Mouse (Mus musculus) layer of hippocampus, adult 9-10 months (tissue): ENCODE measurements around the gene Cfdp1.

Experiments
- DNase-seq: peaks from one replicate; pipeline ENCODE4 v3.0.0; 2022; ENCODE audit warnings: low spot score

Cfdp1 gene

GRCm38 (mm10) chr8:111793324-111793917 is 60.7 kb downstream of the Cfdp1 start:
- no peak for DNase-seq

DNA sequence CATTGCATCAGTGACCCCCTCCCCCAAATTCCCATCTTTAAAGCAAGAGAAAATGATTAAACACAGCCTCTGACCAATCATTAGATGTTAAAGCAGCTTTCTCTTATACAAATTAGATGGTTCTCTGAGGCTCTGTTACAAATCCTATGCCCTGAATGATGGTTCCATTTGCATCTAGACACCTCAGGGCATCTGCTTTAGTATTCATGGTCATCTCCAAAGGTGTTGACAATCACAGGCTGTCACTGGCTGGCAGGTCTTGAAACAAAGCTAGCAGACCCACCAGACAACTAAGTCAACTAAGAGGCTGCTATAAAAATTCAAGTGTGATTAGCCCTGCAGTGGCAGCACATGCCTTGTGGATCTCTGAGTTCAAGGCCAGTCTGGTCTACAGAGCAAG is 64.5 kb downstream of the Cfdp1 start:
- no peak for DNase-seq

DNA sequence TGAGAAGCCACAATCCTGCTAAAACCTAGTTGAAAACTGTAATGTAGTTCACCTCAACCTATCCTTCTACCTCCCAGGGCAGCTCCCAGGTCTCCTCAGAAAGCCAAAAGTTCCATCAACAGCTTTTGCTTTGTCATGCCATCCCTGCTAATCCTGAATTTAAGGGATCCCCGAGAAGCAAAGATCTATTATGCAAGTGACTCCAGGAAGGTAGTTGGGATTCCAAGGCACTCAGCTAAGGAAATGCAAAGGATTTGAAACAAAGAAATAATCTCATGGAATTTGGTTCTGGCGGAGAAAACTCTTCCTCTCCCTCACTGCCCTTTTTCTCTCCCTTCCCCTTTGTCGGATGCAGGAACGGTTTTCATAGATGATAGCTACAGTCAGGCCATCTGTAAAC is 64.9 kb downstream of the Cfdp1 start:
- DNase-seq = no peak

DNA sequence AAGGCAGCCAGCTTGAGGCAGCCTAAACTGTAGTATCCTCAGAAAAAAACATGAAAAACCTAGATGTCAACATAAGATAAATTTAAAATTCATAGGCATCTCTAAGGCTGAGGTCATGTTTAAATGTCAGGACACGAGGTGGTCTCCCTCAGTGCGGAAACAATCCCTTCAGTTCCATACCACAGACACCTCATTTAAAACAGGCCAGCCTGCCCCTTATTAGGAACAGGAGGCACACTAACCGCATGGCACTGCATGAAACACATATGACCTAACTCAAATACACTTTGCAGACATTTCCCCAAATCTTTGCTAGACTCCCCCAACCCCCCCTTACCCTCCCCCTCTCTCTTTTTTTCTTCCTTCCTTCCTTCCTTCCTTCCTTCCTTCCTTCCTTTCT is 65.6 kb downstream of the Cfdp1 start:
- DNase-seq = no peak

DNA sequence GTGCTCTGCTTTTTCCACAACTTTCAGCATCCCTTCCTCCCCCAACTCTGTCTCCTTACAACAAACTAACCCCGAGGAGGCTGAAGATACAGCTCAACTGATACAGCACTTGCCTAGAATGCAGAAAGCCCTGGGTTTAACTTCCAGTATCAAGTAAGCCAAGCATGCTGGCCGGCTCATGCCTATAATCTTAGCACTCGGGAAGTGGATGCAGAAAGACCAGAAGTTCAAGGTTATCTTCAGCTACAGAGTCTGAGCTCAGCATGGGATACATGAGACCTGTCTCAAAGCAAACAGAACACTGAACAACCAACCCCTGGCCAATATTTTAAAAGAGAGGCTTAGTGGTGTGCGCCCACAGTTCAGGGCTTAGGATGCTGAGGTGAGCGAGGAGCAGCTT is 66.0 kb downstream of the Cfdp1 start:
- DNase-seq = no peak

DNA sequence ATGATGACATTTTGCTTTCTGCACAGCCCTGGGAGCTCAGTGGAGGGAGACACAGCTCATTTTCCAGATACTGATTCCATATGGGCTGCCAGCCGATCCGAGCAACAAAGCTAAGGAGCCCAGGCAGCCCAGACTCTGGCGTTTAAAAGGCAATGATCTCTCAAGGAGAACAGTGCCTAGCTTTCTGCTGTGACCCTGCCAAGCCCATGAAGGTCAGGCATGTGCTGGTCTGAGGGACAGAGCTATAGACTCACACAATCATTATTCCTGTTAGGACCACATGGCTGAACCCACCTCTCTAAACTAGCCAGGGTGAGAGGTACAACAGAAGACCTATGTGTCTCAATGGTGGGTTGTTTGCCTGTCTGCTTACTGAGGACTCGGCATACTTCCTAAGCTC is 66.4 kb downstream of the Cfdp1 start:
- DNase-seq = no peak

DNA sequence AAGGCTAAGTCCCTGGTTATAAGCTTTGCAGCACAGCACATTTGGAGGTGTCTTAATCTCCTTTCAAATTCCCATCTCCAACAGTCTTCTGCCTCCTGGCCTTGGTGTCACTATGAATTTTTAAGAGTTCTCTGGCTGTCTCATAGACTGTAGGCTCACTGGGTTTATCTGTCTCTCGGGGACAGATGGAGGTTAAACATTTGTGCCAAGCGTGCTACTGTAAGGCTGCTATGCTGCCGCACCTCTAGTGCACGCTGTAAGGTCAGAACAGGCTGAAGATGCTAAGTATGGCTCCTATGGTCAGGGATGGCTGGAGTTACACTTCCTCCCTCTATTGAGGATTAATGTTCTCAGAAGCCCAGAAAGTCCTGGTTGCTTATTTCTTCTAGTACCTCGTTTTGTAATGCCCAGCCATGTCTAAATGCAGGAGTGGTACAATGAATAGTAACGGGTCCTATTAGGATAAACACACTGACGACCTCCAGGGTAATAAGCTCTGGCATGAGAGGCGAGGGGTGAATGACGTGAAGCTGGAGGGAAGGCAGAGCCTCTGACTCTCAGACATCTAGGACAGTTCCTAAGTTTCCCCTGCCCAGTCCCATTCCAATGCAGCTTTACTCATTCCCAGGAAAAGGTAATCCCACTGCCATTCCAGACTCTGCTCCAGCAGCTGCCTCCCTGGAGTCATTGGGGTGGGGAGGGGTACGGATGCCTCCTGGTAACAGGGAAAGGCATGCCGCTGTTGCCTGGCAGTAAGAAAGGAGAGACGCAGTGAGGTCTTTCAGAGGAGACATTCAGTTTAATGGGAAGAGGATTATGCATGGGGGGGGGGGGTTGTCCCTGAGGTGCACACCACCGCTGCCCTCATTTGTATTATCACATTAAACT is 67.1 kb downstream of the Cfdp1 start:
- no peak for DNase-seq

- DNase-seq = no peak
Measured at GRCm38 (mm10) chr8:111786116-111786515, 68.0 kb downstream of the Cfdp1 start.

GRCm38 (mm10) chr8:111782671-111783394 is 71.3 kb downstream of the Cfdp1 start:
- no peak for DNase-seq

DNA sequence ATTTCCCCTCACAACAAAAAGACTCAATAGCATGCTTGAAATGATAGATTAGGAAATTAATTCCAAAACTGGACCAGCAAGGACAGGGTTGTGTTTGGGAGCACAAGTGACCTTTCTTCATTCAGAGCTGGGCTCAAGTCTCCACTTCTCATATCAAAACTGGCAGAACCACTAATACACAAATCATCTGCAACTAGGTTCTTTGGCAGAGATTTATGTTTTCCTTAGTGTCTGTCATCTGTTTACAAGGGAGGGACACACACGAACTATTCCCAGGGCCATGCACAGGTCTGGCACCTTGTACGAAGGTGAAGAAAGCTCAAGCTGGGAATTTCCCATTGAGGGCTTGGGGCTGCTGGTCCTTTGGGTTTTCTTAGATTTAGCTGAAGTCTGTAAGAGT is 71.9 kb downstream of the Cfdp1 start:
- no peak for DNase-seq

DNA sequence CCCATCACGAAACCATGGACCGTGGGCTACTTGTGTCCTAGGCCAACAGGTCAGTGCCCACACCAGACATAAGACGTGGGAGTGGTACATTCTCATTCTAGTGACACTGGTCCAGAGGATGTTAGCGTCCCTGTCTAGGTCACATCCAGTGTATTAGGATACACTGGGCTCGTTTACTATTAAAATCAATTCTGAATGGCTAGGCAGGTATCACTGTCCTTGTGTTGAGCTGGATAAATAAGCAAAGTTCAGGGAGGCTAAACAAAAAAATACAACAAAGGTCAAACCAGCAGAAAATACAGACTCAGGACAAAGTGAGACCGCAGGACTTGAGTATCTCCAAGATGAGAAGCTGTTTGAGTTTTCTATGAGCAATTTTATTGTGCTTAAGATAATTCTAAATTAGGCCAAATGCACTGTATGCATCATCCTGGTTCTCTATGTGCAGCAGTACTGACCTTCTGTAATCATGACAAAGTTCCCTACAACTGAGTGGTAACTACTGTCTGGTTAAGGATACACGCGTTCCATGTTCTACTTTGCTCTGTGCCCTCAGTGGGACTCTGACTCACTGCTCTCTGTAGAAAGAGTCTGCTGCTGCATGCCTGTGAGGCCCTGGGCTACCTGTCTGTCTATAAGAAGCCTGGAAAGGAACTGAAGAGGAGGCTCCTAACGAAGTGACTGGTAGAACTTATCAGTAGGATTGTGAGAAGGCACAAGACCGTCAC is 73.2 kb downstream of the Cfdp1 start:
- no peak for DNase-seq

- DNase-seq = no peak
Measured at GRCm38 (mm10) chr8:111779690-111780089, 74.4 kb downstream of the Cfdp1 start.

- no peak for DNase-seq
Measured at GRCm38 (mm10) chr8:111778801-111779200, 75.3 kb downstream of the Cfdp1 start.

DNA sequence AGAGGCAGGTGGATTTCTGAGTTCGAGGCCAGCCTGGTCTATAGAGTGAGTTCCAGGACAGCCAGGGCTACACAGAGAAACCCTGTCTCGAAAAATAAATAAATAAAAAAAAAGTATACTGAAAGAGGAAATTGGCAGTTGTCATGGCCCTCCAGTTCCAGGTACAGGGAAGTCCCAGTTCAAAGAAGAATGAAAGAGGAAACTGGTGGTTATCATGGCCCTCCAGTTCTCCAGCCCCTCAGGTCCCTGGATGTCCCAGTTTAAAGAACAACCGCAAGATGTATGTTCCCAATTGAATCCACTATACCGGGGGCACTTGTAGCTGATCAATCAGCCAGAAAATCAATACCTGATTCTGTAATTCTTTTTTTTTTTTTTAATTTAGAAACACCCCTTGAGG is 77.6 kb downstream of the Cfdp1 start:
- DNase-seq = no peak

- DNase-seq = no peak
Measured at GRCm38 (mm10) chr8:111775766-111776165, 78.3 kb downstream of the Cfdp1 start.

GRCm38 (mm10) chr8:111773476-111773875 is 80.6 kb downstream of the Cfdp1 start:
- no peak for DNase-seq

DNA sequence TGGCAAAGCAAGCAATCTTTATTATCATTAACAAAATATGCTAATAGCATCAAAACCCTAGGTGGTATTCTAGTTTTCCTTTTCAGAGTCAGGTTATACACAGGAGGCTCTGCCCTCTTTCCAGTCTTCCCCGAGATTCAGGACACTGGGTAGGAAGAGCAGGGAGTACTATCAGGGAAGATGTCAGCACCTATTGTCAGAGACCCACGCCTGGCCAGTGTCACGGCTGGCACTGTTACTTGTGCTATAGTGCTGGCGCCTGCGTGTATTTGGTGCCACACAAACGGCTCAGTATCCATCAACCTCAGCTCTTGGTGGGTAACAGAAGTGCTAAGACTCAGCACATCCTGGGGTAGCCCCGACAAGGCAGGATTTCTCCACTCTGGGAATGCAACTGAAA is 81.0 kb downstream of the Cfdp1 start:
- DNase-seq = no peak

- no peak for DNase-seq
Measured at GRCm38 (mm10) chr8:111772083-111772482, 82.0 kb downstream of the Cfdp1 start.

GRCm38 (mm10) chr8:111771625-111772020 is 82.5 kb downstream of the Cfdp1 start:
- no peak for DNase-seq

GRCm38 (mm10) chr8:111770958-111771624 is 83.0 kb downstream of the Cfdp1 start:
- DNase-seq = no peak

DNA sequence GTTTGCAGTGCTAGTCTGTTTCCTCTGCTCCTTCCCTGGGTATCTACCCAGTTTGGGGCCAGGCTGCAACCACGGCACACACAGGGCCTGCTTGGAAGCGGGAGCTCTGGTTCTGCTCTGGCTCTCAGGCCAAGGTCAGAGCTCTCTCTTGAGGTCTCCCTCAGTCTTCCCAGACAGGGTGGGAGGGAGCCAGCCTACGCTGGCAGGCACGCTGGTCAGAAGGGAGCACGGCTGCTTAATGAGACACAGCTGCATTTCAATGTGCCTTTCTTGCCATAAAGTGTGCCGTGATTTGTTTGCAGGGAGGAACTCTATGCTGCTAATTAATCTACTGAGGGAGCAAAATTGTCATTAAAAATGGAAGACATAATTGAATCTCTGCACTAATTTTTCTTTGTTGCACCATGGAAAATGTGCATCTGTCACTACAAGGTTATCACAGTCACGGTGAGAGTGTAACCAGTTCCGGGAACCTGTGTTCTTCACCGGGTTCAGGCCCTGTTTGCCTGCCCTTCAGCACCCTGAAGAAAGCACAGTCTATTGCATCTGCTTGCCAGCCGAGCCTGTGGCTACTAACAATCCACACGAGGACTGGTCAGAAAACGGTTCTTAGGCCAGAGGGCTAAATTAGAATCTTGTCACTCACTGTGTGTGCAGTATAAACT is 84.2 kb downstream of the Cfdp1 start:
- DNase-seq = no peak
